Mouse (Mus musculus): ENCODE measurements around the gene Tcea2.

Tcea2 gene

DNA sequence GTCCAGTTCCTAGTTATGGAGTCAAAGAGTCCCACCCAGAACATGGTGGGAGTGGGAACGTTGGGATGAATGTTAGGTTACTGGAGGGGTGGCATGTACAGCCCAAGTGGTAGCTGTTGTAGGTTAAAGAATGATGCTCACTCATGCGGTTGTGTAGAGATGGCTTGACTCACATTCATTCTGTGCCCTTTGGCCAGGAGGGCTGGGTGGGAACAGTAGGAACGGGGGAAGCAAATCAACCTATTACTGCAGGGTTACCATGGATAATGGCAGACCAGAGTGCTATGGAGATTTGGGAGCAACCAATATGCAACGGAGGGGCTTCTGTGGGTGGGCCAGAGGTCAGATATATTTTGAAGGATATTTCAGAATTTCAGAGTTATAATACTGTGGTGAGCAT is 5.2 kb upstream of the Tcea2 start:
- DNase-seq (ENCODE audit: low spot score in 2 of 2) = no peak

DNA sequence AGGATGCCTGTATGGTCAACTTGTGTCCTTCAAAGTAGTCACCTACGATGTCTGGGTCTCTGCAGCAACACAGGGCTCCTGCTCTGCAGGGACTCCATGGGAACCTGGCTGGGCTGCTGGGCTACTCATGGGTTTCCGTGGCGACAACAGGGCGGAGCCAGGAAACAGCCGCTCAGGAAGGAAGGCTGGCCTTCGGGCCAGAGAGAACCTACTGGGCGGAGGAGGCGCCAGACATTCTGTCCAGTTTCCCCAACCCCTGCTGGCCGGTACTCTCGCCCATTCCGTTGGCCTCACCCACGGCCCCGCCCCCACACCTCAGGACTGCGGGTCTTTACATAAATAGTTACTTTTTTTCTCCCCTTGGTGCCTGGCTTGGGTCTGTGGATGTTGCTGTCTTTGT is 4.7 kb upstream of the Tcea2 start:
- no peak for DNase-seq (ENCODE audit: low spot score in 2 of 2)

DNA sequence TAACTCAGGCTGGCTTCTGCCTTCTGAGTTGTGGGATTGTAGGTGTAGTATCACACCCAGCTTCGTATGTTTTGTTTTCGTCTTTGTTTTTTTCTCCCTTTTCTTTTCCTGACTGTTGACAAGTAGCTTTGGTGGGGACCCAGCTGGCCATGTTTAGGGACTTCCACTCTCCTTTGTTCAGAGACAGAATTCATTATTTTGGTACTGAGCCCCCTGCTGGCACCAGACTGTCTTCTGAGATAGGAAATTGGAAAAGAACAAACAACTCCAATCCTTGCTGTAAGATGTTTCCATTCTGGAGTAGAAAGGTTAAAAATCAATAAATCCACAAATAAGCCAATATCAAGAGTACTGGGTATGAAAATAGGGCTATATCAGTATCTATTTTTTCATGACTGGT is 3.7 kb upstream of the Tcea2 start:
- DNase-seq (ENCODE audit: low spot score in 2 of 2) = no peak

DNA sequence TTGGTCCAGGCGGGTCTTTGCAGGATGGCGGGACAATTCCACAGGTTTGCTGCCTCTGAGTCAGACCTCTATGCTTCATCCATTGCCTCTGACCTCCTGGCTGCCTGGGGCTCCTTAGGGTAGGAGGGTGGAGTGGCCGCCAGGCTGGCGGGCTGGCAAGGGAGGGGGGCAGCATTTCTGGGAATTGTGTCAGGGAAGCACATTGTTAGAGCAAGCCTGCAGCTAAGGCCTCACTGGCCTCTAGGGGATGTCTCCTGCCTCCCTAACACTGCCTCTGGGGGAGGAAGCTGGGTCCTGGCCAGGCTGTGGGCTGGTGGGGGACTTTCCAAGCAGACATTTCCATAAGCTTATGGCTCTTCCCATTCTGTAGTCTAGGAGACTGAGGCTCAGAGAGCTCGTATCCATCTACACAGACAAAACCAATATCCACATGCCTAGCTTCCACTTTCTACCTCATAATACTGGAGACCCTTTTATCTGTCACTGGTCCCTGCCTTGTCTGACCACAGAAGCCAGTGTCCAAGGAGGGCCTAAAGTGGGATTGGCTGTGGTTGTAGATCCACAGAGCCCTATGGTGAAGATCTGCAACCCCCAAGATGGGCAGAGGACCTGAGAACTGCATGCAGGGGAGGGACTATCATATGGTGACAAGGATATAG is 2.9 kb upstream of the Tcea2 start:
- no peak for DNase-seq (ENCODE audit: low spot score in 2 of 2)

DNA sequence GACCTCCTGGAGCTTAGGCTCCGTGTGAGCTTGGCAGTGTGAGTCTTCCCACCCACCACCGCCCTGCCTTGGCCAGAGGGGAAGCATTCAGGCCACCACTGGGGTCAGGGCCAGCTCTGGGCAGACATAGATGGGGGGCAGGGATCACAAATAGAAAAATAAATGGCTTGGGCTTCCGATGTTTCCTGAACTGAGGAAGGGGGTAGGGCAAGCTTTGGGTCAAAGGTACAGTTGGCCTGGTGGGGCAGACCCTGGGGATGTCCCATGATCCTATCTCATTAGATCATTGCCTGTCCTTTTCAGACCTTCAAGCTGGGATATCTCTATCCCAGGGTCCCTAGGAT is 2.4 kb upstream of the Tcea2 start:
- no peak for DNase-seq (ENCODE audit: low spot score in 2 of 2)

DNA sequence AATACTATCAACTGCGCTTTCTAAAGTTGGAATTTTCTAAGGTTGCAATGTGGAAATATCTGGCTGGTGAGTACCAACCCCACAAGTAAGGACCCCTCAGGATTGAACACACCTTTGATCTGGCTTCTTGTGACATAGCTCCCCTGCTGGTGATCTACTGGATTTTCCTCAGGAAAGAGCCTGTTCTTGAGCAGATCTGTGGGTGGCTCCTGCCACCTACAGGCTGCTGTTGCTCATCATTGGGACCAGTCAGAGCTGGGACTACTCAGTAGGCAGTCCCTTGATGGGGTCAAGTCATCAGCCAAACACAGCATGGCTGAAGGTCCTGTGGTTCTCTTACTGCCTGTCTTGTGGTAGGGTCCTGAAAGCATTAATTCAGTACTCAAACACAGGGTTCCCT is 1.3 kb upstream of the Tcea2 start:
- DNase-seq (ENCODE audit: low spot score in 2 of 2) = peak; percentile 60 to 68

DNA sequence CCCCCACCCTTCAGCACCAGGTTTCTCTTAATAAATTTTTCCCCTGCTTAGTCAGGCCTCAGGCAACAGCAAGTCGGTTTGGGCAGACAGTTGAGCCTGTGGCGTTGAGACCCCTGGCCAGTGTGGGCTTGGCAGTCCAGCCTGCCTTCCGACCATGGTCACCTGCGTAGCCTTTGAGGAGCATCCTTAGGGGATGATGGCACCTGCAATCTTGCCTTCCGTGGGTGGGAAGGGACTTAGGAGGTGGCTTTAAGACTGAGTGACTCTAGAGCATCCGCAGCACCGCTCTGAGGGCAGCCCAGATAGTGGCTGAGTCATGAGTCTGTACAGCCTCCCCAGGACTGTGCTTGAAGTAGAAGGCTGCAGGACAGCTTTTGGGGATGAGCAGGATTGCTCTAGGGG is 607 bp downstream of the Tcea2 start:
- DNase-seq (ENCODE audit: low spot score in 2 of 2) = no peak

DNA sequence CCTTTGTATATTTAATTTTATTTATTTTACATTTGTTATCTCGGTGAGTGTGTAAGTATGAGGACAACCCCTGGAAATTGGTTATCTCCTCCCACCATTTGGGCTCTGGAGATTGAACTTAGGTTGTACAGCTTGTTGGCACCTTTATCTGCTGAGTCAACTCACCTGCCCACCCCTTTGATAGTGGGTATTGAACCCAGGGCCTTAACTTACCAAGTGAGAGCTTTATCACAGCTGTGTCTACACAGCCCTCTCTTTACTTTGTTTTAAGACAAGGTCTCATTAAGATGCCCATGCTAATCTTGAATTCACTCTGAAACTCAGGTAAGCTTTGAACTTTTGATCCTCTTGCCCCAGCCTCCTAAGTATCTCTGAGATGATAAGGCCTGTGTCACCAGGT is 1.9 kb downstream of the Tcea2 start:
- no peak for DNase-seq (ENCODE audit: low spot score in 2 of 2)

DNA sequence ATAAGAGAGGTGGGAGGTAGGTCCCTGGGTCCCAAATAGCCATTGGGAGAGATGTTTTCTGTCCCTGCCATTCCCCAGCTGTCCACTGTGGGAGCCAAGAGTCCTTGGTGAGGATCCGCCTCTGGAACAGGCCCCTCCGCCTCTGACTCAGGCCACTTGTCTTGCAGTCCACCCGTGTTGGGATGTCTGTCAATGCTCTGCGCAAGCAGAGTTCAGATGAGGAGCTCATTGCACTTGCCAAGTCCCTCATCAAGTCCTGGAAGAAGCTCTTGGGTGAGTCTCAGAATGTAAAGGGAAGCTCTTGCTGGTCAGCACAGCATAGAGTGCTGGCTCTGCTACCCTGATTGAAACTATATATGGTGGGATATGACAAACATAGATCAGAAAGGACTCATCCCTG is 3.3 kb downstream of the Tcea2 start:
- no peak for DNase-seq (ENCODE audit: low spot score in 2 of 2)

DNA sequence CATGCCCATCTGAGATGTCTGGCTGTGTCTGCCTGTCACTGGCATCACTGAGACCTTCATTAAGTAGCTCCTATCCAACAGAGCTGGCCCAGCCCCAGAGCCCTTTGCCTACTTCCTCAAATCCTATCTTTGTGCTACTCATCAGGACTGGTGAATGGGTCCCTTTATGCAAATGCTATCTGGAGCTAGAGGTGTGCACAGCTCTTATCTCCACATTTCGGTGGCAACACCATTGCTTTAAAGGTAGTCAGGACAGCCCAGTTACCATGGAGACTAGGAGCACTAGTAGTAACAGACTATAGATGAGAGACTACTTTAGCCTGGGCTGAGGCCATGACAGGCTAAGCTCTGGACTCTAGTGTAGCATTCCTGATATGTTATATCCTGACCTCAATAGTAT is 4.6 kb downstream of the Tcea2 start:
- no peak for DNase-seq (ENCODE audit: low spot score in 2 of 2)

DNA sequence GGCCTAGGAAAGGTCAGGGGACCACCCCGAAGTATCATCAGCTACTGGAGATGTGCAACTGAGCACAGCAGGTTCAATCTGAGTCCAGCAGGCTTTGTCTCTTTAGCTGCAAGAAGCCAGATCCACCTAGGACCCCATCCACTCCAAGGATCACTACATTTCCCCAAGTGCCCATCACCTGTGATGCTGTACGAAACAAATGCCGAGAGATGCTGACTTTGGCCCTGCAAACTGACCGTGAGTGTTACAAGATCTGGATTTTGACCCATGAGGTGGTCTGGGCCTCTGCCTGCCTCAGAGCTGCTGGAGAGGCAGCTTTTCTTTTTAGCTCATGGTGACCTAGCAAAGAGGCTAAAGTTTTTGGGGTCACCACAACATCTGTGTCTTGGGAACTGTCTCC is 5.6 kb downstream of the Tcea2 start:
- DNase-seq (ENCODE audit: low spot score in 2 of 2) = no peak

DNA sequence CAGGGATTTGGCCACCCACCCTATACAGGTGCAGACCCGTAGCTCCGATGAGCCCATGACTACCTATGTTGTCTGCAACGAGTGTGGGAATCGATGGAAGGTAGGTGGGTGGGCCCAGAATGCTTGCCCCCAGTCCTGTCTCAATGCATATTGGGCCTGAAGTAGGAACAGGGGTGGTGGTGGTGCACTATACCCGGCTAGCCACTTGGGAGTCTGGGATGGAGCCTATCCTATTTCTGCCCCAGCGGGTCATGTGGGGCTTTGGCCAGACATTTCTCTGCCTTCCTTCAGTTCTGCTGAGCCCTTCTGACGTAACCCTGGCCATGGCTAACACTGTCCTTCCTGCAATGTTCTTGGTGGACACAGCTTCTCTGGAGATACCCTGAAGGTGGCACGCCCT is 7.5 kb downstream of the Tcea2 start:
- no peak for DNase-seq (ENCODE audit: low spot score in 2 of 2)

DNA sequence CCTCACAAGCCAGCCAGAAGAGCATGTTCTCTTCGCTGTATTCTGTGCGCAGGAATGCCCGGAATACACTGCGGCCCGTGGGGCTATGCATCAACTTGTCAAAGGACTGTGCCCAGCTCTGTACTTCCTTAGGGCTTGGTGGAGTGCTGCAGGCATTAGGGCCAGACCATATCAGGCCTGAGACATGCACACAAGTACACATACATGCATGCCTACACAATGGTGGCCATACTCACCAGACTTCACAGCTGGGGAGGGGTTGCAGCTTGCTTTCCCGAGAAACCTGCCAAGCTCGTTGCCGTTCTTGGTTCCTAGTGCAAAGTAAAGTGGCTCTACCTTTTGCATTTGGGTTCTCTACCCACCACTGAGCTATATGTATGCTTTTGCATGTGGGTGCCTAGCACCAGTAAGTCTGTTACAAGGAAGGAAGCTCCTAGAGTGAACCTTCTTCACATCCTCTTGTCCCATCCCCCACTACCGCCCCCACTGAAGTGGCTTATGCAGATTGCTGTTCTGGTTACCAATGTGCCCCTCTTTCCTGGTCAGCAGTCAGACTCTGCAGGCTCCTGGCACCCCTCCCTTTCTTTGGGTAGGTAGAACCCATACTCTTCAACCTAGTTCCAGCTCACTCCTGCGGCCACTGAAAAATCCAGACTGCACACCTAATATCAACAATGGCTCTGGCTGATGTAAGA is 9.5 kb downstream of the Tcea2 start:
- DNase-seq (ENCODE audit: low spot score in 2 of 2) = no peak

DNA sequence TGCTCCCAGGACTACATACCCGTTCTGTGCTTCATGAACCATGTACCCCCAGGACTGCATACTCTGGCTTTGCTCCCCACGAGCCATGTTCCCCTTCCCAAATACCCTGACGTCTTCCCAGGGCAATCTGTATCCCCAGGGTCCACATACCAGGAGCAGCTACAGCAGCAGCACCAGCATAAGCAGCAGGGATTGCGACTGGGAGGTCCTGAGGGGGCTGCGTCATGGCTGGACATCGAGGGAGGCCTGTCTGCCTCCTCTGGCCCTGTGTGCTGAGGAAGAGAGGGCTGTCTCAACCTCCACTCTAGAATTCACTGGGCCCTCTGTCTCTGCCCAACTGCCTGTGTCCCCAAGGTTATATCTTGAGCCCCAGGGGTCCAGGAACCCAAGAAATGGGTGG is 11.0 kb downstream of the Tcea2 start:
- DNase-seq (ENCODE audit: low spot score in 2 of 2) = no peak

DNA sequence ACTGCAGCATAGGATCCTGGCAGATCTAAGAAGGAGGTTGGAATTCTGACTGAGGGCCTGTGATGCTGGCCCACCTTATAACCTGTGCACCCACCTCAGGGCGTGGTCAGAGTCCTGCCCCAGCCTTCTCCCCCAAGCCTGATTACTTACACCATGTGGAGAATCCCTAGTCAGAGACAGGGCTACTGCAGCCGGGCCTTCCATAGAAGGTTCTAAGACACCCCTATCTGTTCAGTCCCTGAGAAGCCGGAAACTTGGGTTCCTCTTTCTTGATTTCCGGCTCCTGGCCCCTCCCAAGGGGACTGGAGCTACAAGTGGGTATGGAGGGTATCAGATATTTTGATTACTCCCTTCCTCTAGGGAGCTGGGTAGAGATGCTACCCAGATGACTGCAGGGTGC is 11.5 kb downstream of the Tcea2 start:
- DNase-seq (ENCODE audit: low spot score in 2 of 2) = no peak

DNA sequence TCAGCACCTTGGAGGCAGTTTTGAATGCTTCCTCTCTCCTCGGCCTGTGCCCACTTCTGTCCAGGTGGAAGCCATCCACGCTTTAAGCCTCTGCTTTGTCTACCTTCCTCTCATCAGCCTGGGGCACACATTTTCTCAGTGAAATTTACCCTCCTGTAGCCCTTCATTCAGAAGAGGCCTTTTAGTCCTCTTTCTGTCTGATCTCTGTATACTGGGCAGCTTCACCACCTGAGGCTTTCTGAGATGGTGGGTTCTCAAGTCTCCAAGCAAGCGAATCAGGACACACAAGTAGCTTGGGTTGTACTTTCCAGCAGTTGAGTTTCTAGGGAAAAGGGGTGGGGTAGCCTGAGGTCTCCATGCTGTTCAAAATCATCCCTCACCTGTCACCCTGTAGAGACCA is 12.2 kb downstream of the Tcea2 start:
- no peak for DNase-seq (ENCODE audit: low spot score in 2 of 2)

DNA sequence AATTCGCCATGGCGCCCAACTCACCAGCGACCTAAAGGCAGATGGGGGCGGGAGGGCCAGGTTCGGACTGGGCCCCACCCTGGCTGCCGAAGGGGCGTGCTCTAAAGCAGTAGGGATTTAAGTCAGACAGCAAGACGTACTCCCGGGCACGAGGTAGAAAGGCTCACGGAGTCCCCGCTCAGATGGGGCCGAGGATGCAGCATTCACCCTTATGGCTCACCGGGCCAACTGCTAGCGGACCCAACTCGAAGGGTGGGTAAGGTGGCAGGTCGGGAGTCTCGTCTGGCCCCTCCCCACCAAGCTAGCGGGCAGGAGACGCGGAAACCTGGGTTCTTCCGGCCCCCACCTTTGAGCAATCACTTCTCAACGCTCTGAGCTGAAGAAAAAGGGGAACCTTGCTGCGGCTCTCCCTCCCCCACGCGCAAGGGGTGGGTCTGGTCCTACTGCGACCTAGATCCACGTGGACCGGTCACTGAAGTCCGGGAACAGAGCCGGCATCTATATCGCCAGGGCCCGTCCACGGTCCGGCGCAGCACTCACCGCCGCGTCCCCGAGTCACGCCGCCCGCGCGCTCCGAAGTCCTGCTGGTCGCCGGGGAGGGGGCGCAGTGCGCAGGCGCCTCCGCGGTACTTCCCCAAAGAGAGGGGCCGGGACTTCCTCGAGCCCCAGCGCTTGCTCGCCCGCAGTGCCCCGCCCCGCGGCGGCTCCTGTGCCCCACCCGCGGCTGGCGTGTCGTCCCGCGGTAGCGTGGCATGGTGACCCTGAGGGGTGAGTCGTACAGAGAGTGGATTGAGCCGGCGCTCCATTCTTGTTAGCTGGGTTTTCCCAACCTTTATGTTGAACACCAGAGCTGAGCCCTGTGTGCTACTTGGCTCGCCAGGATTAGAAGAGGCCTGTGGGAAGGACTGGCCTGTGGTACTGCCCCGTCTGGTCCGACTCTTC is 13.5 kb downstream of the Tcea2 start, which contains the start of gene Rgs19:
Gene Rgs19 (minus strand): TSS at position 639 of the 942 bp plus-strand sequence.
- DNase-seq (ENCODE audit: low spot score in 2 of 2) = peak; percentile 59 to 69

DNA sequence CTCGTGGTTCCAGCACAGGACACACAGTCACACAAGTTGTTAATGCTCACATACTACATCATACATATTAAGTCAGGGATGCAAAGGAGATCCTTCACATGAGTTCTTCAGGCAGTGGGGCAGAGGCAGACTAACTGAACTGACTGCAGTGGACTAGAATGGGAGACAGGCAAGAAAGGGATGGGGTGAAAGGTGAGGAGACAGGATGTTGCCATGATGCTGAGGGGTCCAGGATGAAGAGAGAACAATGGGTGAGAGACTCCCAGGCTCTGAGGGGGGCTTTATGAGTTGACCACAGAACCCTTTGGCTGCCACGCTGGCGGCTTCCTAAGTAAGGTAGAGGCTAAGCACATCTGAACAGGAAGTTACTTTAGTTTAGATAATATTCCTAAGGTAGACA is 14.5 kb downstream of the Tcea2 start:
- no peak for DNase-seq (ENCODE audit: low spot score in 2 of 2)

DNA sequence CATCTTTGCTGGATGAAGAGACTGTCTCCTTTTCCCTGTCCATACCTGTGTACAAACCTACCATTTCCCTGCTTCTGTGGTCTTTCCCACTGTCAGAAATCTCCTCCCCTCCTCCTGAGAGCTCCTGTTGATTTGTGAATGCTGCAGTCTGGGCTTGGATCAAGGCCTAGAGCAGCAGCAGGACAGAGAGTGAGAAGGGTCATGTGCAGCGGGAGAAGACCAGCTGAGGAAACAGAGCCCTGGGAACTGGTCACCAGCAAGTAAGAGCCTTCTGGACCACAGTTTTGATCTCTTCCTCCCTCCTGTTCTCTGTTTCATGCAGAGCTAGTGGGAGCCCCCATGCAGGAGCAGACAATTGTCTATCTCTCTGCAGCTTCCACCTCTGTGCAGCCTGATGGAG is 15.7 kb downstream of the Tcea2 start:
- DNase-seq (ENCODE audit: low spot score in 2 of 2) = no peak

DNA sequence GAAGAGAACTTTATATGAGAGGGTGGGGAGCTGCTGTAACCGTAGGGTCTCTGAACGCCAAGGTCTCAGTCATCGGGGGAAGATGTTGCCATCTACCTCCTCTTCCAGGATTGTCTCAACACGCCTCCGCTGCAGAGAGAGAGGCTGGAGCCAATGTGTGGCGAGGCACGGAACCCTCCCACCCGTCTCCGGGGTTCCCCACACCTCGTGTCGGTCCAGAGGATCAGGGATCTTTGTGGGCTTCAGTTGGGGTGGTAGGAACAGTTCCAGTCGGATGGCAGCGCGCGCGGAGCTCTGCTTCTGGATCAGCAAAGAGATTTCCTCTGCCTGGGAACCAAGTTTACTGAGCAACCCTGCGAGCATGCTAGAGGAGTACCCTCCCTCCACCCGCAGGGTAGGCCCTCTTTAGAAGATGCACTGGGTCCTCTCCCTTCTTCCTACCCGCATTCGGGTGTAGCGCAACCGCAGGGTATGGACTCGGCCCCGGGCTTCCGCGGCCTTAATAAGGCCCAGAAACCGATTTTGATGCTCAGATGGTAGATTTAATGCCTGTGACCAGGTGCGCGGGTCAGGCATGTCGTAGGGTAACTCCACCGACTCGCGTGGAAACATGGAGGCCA is 16.8 kb downstream of the Tcea2 start:
- DNase-seq (ENCODE audit: low spot score in 2 of 2) = no peak

DNA sequence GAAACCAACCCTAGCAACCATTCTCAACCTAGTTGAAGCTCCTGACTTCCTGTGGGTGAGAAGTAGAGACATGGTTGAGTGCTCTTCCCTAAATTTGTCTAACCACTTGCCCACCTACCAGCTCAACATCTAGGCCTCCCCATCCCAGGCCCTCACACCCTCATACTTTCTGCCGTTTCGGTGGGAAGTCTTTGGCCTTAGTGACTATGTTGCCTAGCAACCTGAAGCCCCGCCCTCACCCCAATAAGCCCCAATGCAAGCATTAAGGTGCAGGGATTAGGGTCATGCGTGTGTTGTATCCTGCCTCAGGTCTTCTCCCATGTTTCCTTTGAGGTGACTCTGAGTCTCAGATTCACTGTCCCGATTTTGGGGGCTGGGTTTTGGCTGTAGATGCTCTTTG is 18.1 kb downstream of the Tcea2 start, which contains the start of gene Lkaaear1:
Gene Lkaaear1 (minus strand): TSS at position 202 of the 400 bp plus-strand sequence.
- DNase-seq (ENCODE audit: low spot score in 2 of 2) = no peak

DNA sequence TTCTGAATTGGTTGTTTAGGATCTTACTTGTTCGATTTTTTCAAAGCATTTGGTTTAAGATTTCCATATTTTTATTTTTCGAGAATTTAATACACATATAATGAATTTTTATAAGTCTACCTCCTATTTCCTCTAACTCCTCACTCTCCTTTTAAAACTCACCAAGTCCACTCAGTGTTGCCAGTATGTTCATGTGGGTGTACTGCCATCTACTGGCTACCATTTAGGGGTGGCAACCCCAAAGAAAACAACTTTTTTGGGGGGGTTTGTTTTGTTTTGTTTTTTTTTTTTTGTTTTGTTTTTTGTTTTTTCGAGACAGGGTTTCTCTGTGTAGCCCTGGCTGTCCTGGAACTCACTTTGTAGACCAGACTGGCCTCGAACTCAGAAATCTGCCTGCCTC is 26.6 kb downstream of the Tcea2 start:
- no peak for DNase-seq (ENCODE audit: low spot score in 2 of 2)

Measured in frontal cortex, postnatal 25 days (tissue).